In genomic region chr9:123113931-123114330, GRCm38 (mm10) we compare ENCODE assay signal across 9 mouse cellular contexts. TPM values are rescaled to one million over a fixed set of nuclear protein-coding genes. Genes with fewer than 3 reads are reported as not detected.
DNase-seq lines count a peak whose midpoint lies in the region; ATAC-seq and TF ChIP-seq lines count a peak whose summit lies in the region.
"Had no signal": no experiment of that assay in that cellular context is flagged by ENCODE, and none has a peak within 500 bp of the region (broad histone marks: within the 10 kb centered on the region; RNA-seq: fewer than 3 reads in every experiment).

No protein-coding gene starts in this region.

- DNase-seq in forebrain, postnatal 0 days = no peak
- DNase-seq in lung, postnatal 0 days (ENCODE audit: low spot score) = peak; percentile 33
- no peak for DNase-seq in adrenal gland, postnatal 4 days (ENCODE audit: low spot score in 2 of 2)
- DNase-seq in retina, postnatal 1 day = no peak
- no peak for DNase-seq in gastrocnemius, postnatal 10 days
- DNase-seq: kidney, postnatal 14 days had no signal

- no peak for TF ChIP-seq POLR2A in ES-Bruce4 (IDR thresholded peaks at IDR 0.05; ENCODE audit: insufficient read depth, low read length)

- no peaks in the 10 kb centered on the region for H3K27me3 ChIP-seq in erythroblast, embryonic 14.5 days (ENCODE audit: control insufficient read depth)
- H3K27me3 ChIP-seq in ES-Bruce4 (ENCODE audit: control insufficient read depth, insufficient read depth, low read length, poor library complexity, severe bottlenecking) = no peaks in the 10 kb centered on the region
- H3K27me3 ChIP-seq in forebrain, postnatal 0 days (ENCODE audit: insufficient read depth, low read length) = no peaks in the 10 kb centered on the region
- H3K27me3 ChIP-seq in lung, postnatal 0 days (replicated peaks; ENCODE audit: insufficient read depth, low read length) = no peaks in the 10 kb centered on the region

- H3K9me3 ChIP-seq in erythroblast, embryonic 14.5 days (ENCODE audit: control insufficient read depth, low read length) = no peaks in the 10 kb centered on the region
- no peaks in the 10 kb centered on the region for H3K9me3 ChIP-seq in ES-Bruce4 (replicated peaks; ENCODE audit: control insufficient read depth, insufficient read depth, low read length, poor library complexity, severe bottlenecking)
- no peaks in the 10 kb centered on the region for H3K9me3 ChIP-seq in forebrain, postnatal 0 days (ENCODE audit: low read length)
- H3K9me3 ChIP-seq in lung, postnatal 0 days (ENCODE audit: low read length) = no peaks in the 10 kb centered on the region

- H3K4me2 ChIP-seq in forebrain, postnatal 0 days (ENCODE audit: low read depth) = peak overlapping the region; percentile 87
- peak overlapping the region; percentile 88 for H3K4me2 ChIP-seq in lung, postnatal 0 days (replicated peaks; ENCODE audit: low read depth, low read length)

- peaks cover 44% of the 10 kb centered on the region for H3K4me1 ChIP-seq in erythroblast, embryonic 14.5 days (ENCODE audit: control insufficient read depth)
- H3K4me1 ChIP-seq in ES-Bruce4 (ENCODE audit: control insufficient read depth, insufficient read depth, low read length) = no peaks in the 10 kb centered on the region
- H3K4me1 ChIP-seq in forebrain, postnatal 0 days (ENCODE audit: insufficient read depth) = 0 out of 2 replicates have a peak, but pooled peaks cover 3% of the 10 kb centered on the region
- H3K4me1 ChIP-seq in lung, postnatal 0 days (ENCODE audit: insufficient read depth, low read depth, low read length) = peaks cover 15% of the 10 kb centered on the region; the same call in 1 of the 2 replicates

- peak overlapping the region; percentile 90 for H3K4me3 ChIP-seq in erythroblast, embryonic 14.5 days (replicated peaks)
- H3K4me3 ChIP-seq in ES-Bruce4 (ENCODE audit: low read depth, low read length) = peak overlapping the region; percentile 76
- peak overlapping the region; percentile 99 for H3K4me3 ChIP-seq in forebrain, postnatal 0 days (ENCODE audit: low read depth, low read length)
- peak overlapping the region; percentile 94 for H3K4me3 ChIP-seq in lung, postnatal 0 days (ENCODE audit: low read depth, low read length)

- H3K27ac ChIP-seq in ES-Bruce4 (ENCODE audit: insufficient read depth, low read length) = no peak overlapping the region
- H3K27ac ChIP-seq in forebrain, postnatal 0 days (ENCODE audit: low read depth, low read length) = peak overlapping the region; percentile 95; the same call in 1 of the 2 replicates
- peak overlapping the region; percentile 98 for H3K27ac ChIP-seq in lung, postnatal 0 days (ENCODE audit: low read length)

- TF ChIP-seq EP300 in ES-Bruce4 (IDR thresholded peaks at IDR 0.05; ENCODE audit: insufficient read depth, low read depth, low read length) = no peak
- TF ChIP-seq EP300 in lung, postnatal 0 days (IDR thresholded peaks at IDR 0.05) = no peak

- ATAC-seq in erythroblast, adult 5-6 weeks (replicated peaks; ENCODE audit: low FRiP score, poor library complexity, severe bottlenecking) = no peak
- no peak for ATAC-seq in forebrain, postnatal 0 days
- no peak for ATAC-seq in lung, postnatal 0 days

- no peak for TF ChIP-seq CTCF in ES-Bruce4 (IDR thresholded peaks at IDR 0.05; ENCODE audit: low read depth, low read length)
- no peak for TF ChIP-seq CTCF in forebrain, postnatal 0 days (IDR thresholded peaks at IDR 0.05; ENCODE audit: low read depth)
- TF ChIP-seq CTCF in lung, postnatal 0 days (IDR thresholded peaks at IDR 0.05) = no peak

- peaks cover 41% of the 10 kb centered on the region for H3K36me3 ChIP-seq in erythroblast, embryonic 14.5 days (ENCODE audit: control insufficient read depth)
- H3K36me3 ChIP-seq in ES-Bruce4 (ENCODE audit: control insufficient read depth, insufficient read depth, low read length, poor library complexity, severe bottlenecking) = peaks cover 3% of the 10 kb centered on the region
- peaks cover 6% of the 10 kb centered on the region for H3K36me3 ChIP-seq in forebrain, postnatal 0 days (ENCODE audit: insufficient read depth)
- H3K36me3 ChIP-seq in lung, postnatal 0 days (ENCODE audit: insufficient read depth, low read length) = peaks cover 3% of the 10 kb centered on the region; the same call in 1 of the 2 replicates

- WGBS in forebrain, postnatal 0 days = 55% methylated on average over 6 of the region's 6 CpGs
- WGBS in lung, postnatal 0 days = 40% methylated on average over 6 of the region's 6 CpGs

- H3K9ac ChIP-seq in ES-Bruce4 (ENCODE audit: low read depth, poor library complexity, severe bottlenecking) = peak overlapping the region; percentile 43
- H3K9ac ChIP-seq in forebrain, postnatal 0 days = peak overlapping the region; percentile 95
- H3K9ac ChIP-seq in lung, postnatal 0 days (replicated peaks; ENCODE audit: low read depth) = peak overlapping the region; percentile 88; the same call in 1 of the 2 replicates

RNA-seq across cellular contexts. Expression of gene Exosc7, which starts 0.9 kb away (rescaled TPM):
- polyA plus RNA-seq in erythroblast, embryonic 14.5 days (2012) = 0.53 and 0.86 TPM in 2 replicates
- 6.5 and 12.3 TPM in 2 replicates for total RNA-seq in erythroblast, adult 5-6 weeks (2015; ENCODE audit: low replicate concordance)
- 12.9 and 24.5 TPM in 2 replicates for total RNA-seq in erythroblast, adult 5-6 weeks (2017; ENCODE audit: low replicate concordance)
- polyA plus RNA-seq in ES-Bruce4 (2011; ENCODE audit: insufficient read depth, insufficient read length, low read depth, missing spikeins) = 74.7 and 75.4 TPM in 2 replicates
- total RNA-seq in forebrain, postnatal 0 days (2014; rRNA removed) = 40.3 and 47.5 TPM in 2 replicates
- 64.1 and 65.0 TPM in 2 replicates for polyA plus RNA-seq in forebrain, postnatal 0 days (2015; fragmentation: Nextera tagmentation; extraction: Ambion mirVana)
- polyA plus RNA-seq in lung, postnatal 0 days (2015; fragmentation: Nextera tagmentation; extraction: Ambion mirVana) = 139 and 145 TPM in 2 replicates
- total RNA-seq in adrenal gland, postnatal 4 days (2021) = 10 to 100 TPM; 55.3 to 60.2 TPM
- 10 to 100 TPM; 18.7 to 24.0 TPM for total RNA-seq in gastrocnemius, postnatal 10 days (2021)

RNA-seq across cellular contexts. Expression of gene Zdhhc3, which starts 0.9 kb away (rescaled TPM):
- polyA plus RNA-seq in erythroblast, embryonic 14.5 days (2012) = 3.2 and 3.3 TPM in 2 replicates
- 11.7 and 24.9 TPM in 2 replicates for total RNA-seq in erythroblast, adult 5-6 weeks (2015; ENCODE audit: low replicate concordance)
- 8.4 and 15.1 TPM in 2 replicates for total RNA-seq in erythroblast, adult 5-6 weeks (2017; ENCODE audit: low replicate concordance)
- 48.2 and 51.2 TPM in 2 replicates for polyA plus RNA-seq in ES-Bruce4 (2011; ENCODE audit: insufficient read depth, insufficient read length, low read depth, missing spikeins)
- 68.9 and 75.5 TPM in 2 replicates for total RNA-seq in forebrain, postnatal 0 days (2014; rRNA removed)
- polyA plus RNA-seq in forebrain, postnatal 0 days (2015; fragmentation: Nextera tagmentation; extraction: Ambion mirVana) = 75.7 and 85.3 TPM in 2 replicates
- polyA plus RNA-seq in lung, postnatal 0 days (2015; fragmentation: Nextera tagmentation; extraction: Ambion mirVana) = 127 and 130 TPM in 2 replicates
- 10 to 100 TPM; 77.9 to 81.1 TPM for total RNA-seq in adrenal gland, postnatal 4 days (2021)
- 10 to 100 TPM; 43.3 to 46.9 TPM for total RNA-seq in gastrocnemius, postnatal 10 days (2021)

RNA-seq across cellular contexts. Expression of gene Clec3b, which starts 36.8 kb away (rescaled TPM):
- not detected in 2 replicates for polyA plus RNA-seq in erythroblast, embryonic 14.5 days (2012)
- total RNA-seq in erythroblast, adult 5-6 weeks (2015; ENCODE audit: low replicate concordance) = not detected in 2 replicates
- total RNA-seq in erythroblast, adult 5-6 weeks (2017; ENCODE audit: low replicate concordance) = not detected in 2 replicates
- not detected in 2 replicates for polyA plus RNA-seq in ES-Bruce4 (2011; ENCODE audit: insufficient read depth, insufficient read length, low read depth, missing spikeins)
- 1.8 and 3.9 TPM in 2 replicates for total RNA-seq in forebrain, postnatal 0 days (2014; rRNA removed)
- 1.6 TPM in 2 replicates for polyA plus RNA-seq in forebrain, postnatal 0 days (2015; fragmentation: Nextera tagmentation; extraction: Ambion mirVana)
- 84.7 and 86.6 TPM in 2 replicates for polyA plus RNA-seq in lung, postnatal 0 days (2015; fragmentation: Nextera tagmentation; extraction: Ambion mirVana)
- 10 to 100 TPM; 37.2 to 44.0 TPM for total RNA-seq in adrenal gland, postnatal 4 days (2021)
- 100 to 1,000 TPM in 1 of 2 experiments, 10 to 100 TPM in 1; 92.5 to 112 TPM for total RNA-seq in gastrocnemius, postnatal 10 days (2021)

Comparison
In these comparisons a context has a peak if more than half of its experiments do, and no peak if none do; other contexts are left out.
1. H3K9ac ChIP-seq: peak in every context shown above with its lines; median percentile 95 in forebrain, postnatal 0 days; 88 in lung, postnatal 0 days; 43 in ES-Bruce4.